Mouse (Mus musculus): ENCODE measurements at regions not wholly inside any gene's neighbourhood (a gene's known extent, or its start where the extent isn't known, plus 50 kb on each side); places are given as distances from the start of the nearest gene placed in this dataset.

- ChIA-PET POLR2A (no interaction called here), CTCF (no interaction called here)
- no peak for TF ChIP-seq CTCF (IDR thresholded peaks at IDR 0.05)
- ATAC-seq (no peak), DNase-seq (ENCODE audit: low read depth, low spot score) (no peak)
- in situ Hi-C loops (cut with MboI; ENCODE audit: low pct_unique_long_range_greater_than_20kb) = no loop called here
- peaks cover 5% of the 10 kb centered on the region for H3K27me3 ChIP-seq
These were observed 130.3 kb upstream of the Ly86 start for GRCm38 (mm10) chr13:37214590-37215282.

GRCm38 (mm10) chr13:37197136-37197535 lies 147.1 kb upstream of the F13a1 start:
- CTCF ChIA-PET = no interaction called here
- in situ Hi-C loops (cut with MboI; ENCODE audit: low pct_unique_long_range_greater_than_20kb) = no loop called here
- no peaks in the 10 kb centered on the region for H3K27me3 ChIP-seq
- POLR2A ChIA-PET = no interaction called here
- DNase-seq (ENCODE audit: low read depth, low spot score) = no peak
- no peak for TF ChIP-seq CTCF (IDR thresholded peaks at IDR 0.05)
- ATAC-seq = no peak

GRCm38 (mm10) chr13:37195857-37196256 lies 145.8 kb upstream of the F13a1 start:
- in situ Hi-C loops (cut with MboI; ENCODE audit: low pct_unique_long_range_greater_than_20kb) = no loop called here

GRCm38 (mm10) chr13:37181169-37181787 lies 131.2 kb upstream of the F13a1 start:
- POLR2A ChIA-PET = no interaction called here
- CTCF ChIA-PET = no interaction called here
- no peak for DNase-seq (ENCODE audit: low read depth, low spot score)
- in situ Hi-C loops (cut with MboI; ENCODE audit: low pct_unique_long_range_greater_than_20kb) = no loop called here
- no peak for TF ChIP-seq CTCF (IDR thresholded peaks at IDR 0.05)
- H3K27me3 ChIP-seq = peaks cover 5% of the 10 kb centered on the region
- ATAC-seq = no peak

More at GRCm38 (mm10) chr13:37195857-37196256, 145.8 kb upstream of the F13a1 start:
- ChIA-PET CTCF (no interaction called here), POLR2A (no interaction called here)
- ATAC-seq = no peak
- TF ChIP-seq CTCF (IDR thresholded peaks at IDR 0.05) = no peak
- no peaks in the 10 kb centered on the region for H3K27me3 ChIP-seq
- no peak for DNase-seq (ENCODE audit: low read depth, low spot score)

- POLR2A ChIA-PET = no interaction called here
- CTCF ChIA-PET = no interaction called here
- no peaks in the 10 kb centered on the region for H3K27me3 ChIP-seq
- in situ Hi-C loops (cut with MboI; ENCODE audit: low pct_unique_long_range_greater_than_20kb) = no loop called here
- no peak for TF ChIP-seq CTCF (IDR thresholded peaks at IDR 0.05)
- ATAC-seq (no peak), DNase-seq (ENCODE audit: low read depth, low spot score) (peak; percentile 60)
These were observed 126.5 kb upstream of the F13a1 start for GRCm38 (mm10) chr13:37176526-37176925.

- no peak for TF ChIP-seq CTCF (IDR thresholded peaks at IDR 0.05)
- DNase-seq (ENCODE audit: low read depth, low spot score) = no peak
- ATAC-seq = no peak
- CTCF ChIA-PET = no interaction called here
- POLR2A ChIA-PET = no interaction called here
- in situ Hi-C loops (cut with MboI; ENCODE audit: low pct_unique_long_range_greater_than_20kb) = no loop called here
- H3K27me3 ChIP-seq = no peaks in the 10 kb centered on the region
These were observed 126.0 kb upstream of the F13a1 start for GRCm38 (mm10) chr13:37175997-37176396.

GRCm38 (mm10) chr13:37158831-37159522 lies 108.9 kb upstream of the F13a1 start:
- in situ Hi-C loops (cut with MboI; ENCODE audit: low pct_unique_long_range_greater_than_20kb) = no loop called here
- TF ChIP-seq CTCF (IDR thresholded peaks at IDR 0.05) = no peak
- CTCF ChIA-PET = no interaction called here
- ATAC-seq (no peak), DNase-seq (ENCODE audit: low read depth, low spot score) (no peak)
- H3K27me3 ChIP-seq = peaks cover 3% of the 10 kb centered on the region
- POLR2A ChIA-PET = no interaction called here

GRCm38 (mm10) chr13:37157808-37158207 lies 107.8 kb upstream of the F13a1 start:
- ATAC-seq = no peak
- POLR2A ChIA-PET = interaction anchor here (0.7 kb wide), 2 partner anchors 125 to 1654 kb away, joined by 4 to 5 read pairs; no protein-coding TSS in a partner anchor
- H3K27me3 ChIP-seq = no peaks in the 10 kb centered on the region
- CTCF ChIA-PET = no interaction called here
- DNase-seq (ENCODE audit: low read depth, low spot score) = no peak
- in situ Hi-C loops (cut with MboI; ENCODE audit: low pct_unique_long_range_greater_than_20kb) = no loop called here
- TF ChIP-seq CTCF (IDR thresholded peaks at IDR 0.05) = no peak

- ChIA-PET CTCF (interaction anchor here (1.3 kb wide), 1 partner anchor 22 kb away, joined by 3 read pairs; no protein-coding TSS in a partner anchor), POLR2A (no interaction called here)
- no peak for TF ChIP-seq CTCF (IDR thresholded peaks at IDR 0.05)
- H3K27me3 ChIP-seq = peaks cover 3% of the 10 kb centered on the region
- no peak for ATAC-seq
- no peak for DNase-seq (ENCODE audit: low read depth, low spot score)
- in situ Hi-C loops (cut with MboI; ENCODE audit: low pct_unique_long_range_greater_than_20kb) = no loop called here
These were observed 101.9 kb upstream of the F13a1 start for GRCm38 (mm10) chr13:37151835-37152516.

- TF ChIP-seq CTCF (IDR thresholded peaks at IDR 0.05) = no peak
- ChIA-PET POLR2A (no interaction called here), CTCF (no interaction called here)
- in situ Hi-C loops (cut with MboI; ENCODE audit: low pct_unique_long_range_greater_than_20kb) = no loop called here
- H3K27me3 ChIP-seq = peaks cover 3% of the 10 kb centered on the region
- ATAC-seq (no peak), DNase-seq (ENCODE audit: low read depth, low spot score) (no peak)
These were observed 99.9 kb upstream of the F13a1 start for GRCm38 (mm10) chr13:37149961-37150360.
